8 mouse cellular contexts compared by ENCODE assay signal in genomic region chr8:77610374-77610969, GRCm38 (mm10). TPM values are rescaled to one million over a fixed set of nuclear protein-coding genes. Genes with fewer than 3 reads are reported as not detected.
DNase-seq lines count a peak whose midpoint lies in the region; ATAC-seq lines count a peak whose summit lies in the region.

Tmem184c (minus strand) TSS chr8:77610698.

- peak within 1 kb of the TSS; percentile 44 for H3K27ac ChIP-seq in forebrain, embryonic 14.5 days (ENCODE audit: low read depth, low read length)
- peak within 1 kb of the TSS; percentile 83 for H3K27ac ChIP-seq in neural tube, embryonic 15.5 days (replicated peaks)

- H3K9me3 ChIP-seq in forebrain, embryonic 14.5 days (replicated peaks; ENCODE audit: control insufficient read depth, low read length): no peaks in the 10 kb centered on the region
- no peaks in the 10 kb centered on the region for H3K9me3 ChIP-seq in neural tube, embryonic 15.5 days (replicated peaks)

- H3K4me1 ChIP-seq in forebrain, embryonic 14.5 days (ENCODE audit: control insufficient read depth, insufficient read depth, low read length): peaks cover 8% of the 10 kb centered on the region
- peaks cover 18% of the 10 kb centered on the region for H3K4me1 ChIP-seq in neural tube, embryonic 15.5 days

- H3K36me3 ChIP-seq in forebrain, embryonic 14.5 days (ENCODE audit: control insufficient read depth, insufficient read depth, low read length): peaks cover 4% of the 10 kb centered on the region; the same call in 1 of the 2 replicates
- peaks cover 2% of the 10 kb centered on the region for H3K36me3 ChIP-seq in neural tube, embryonic 15.5 days

- H3K4me3 ChIP-seq in forebrain, embryonic 14.5 days (ENCODE audit: low read depth, low read length): peak within 1 kb of the TSS; percentile 74
- H3K4me3 ChIP-seq in neural tube, embryonic 15.5 days (replicated peaks): peak within 1 kb of the TSS; percentile 78

- peak; percentile 99 for ATAC-seq in forebrain, embryonic 14.5 days
- peak; percentile 99 for ATAC-seq in neural tube, embryonic 15.5 days (ENCODE audit: low FRiP score)

- 0% methylated on average over 36 of the region's 36 CpGs for WGBS in forebrain, embryonic 14.5 days
- WGBS in neural tube, embryonic 15.5 days: under 1% methylated on average over 36 of the region's 36 CpGs

- H3K9ac ChIP-seq in forebrain, embryonic 14.5 days (ENCODE audit: low read length): peak within 1 kb of the TSS; percentile 76
- H3K9ac ChIP-seq in neural tube, embryonic 15.5 days (replicated peaks): peak within 1 kb of the TSS; percentile 65

- no peaks in the 10 kb centered on the region for H3K27me3 ChIP-seq in forebrain, embryonic 14.5 days (replicated peaks; ENCODE audit: control insufficient read depth, insufficient read depth, low read length)
- H3K27me3 ChIP-seq in neural tube, embryonic 15.5 days (replicated peaks): peaks cover 3% of the 10 kb centered on the region; the same call in 1 of the 2 replicates

- intact Hi-C loops in heart, postnatal 14 days (cut with DNase I): no loop called here

- peak; percentile 100 for DNase-seq in ES-CJ7 (ENCODE audit: low read depth, low spot score)
- peak; percentile 95 for DNase-seq in cerebellum, adult 11 months
- peak; percentile 98 for DNase-seq in forebrain, embryonic 14.5 days (ENCODE audit: low spot score)
- DNase-seq in heart, postnatal 14 days: peak; percentile 93 to 99
- DNase-seq in layer of hippocampus, adult 11-12 months (ENCODE audit: low spot score): peak; percentile 99
- peak; percentile 97 to 98 for DNase-seq in lung, adult 18-20 months
- DNase-seq in testis, postnatal 14 days (ENCODE audit: low spot score): peak; percentile 97

- peak within 1 kb of the TSS; percentile 78 for H3K4me2 ChIP-seq in forebrain, embryonic 14.5 days (ENCODE audit: low read length)
- H3K4me2 ChIP-seq in neural tube, embryonic 15.5 days: peak within 1 kb of the TSS; percentile 70

RNA-seq across cellular contexts. Expression of gene Tmem184c, which starts in this region (rescaled TPM):
- 64.2 and 77.1 TPM in 2 replicates for polyA plus RNA-seq in forebrain, embryonic 14.5 days (2014; fragmentation: Nextera tagmentation; extraction: Ambion mirVana)
- total RNA-seq in heart, postnatal 14 days (2021): 10 to 100 TPM; 14.4 to 15.4 TPM
- 66.7 and 73.0 TPM in 2 replicates for polyA plus RNA-seq in neural tube, embryonic 15.5 days (2015; fragmentation: Nextera tagmentation; extraction: Ambion mirVana)

Comparison
In these comparisons a context has a peak if more than half of its experiments do, and no peak if none do; other contexts are left out.
1. Peak in every context shown above with its lines: DNase-seq, ATAC-seq, H3K4me3 ChIP-seq and H3K27ac ChIP-seq.